Mouse (Mus musculus) kidney, adult 8-10 months (tissue): ENCODE results near the gene Dcp1a.
A peak's percentile ranks its signal among the peaks of the same experiment; 100 is the strongest.
"Not testable (repeated sequence)": the region's sequence is repeated elsewhere in the genome, so short reads cannot be mapped to it uniquely, and the experiment has no call there.

ENCODE experiments used
- DNase-seq, 2 experiments: peaks; one replicate each; pipeline ENCODE4 v3.0.0; 2022

Dcp1a gene

GRCm38 (mm10) chr14:30523356-30523755 lies 44.0 kb downstream of the Dcp1a start:
- no peak for DNase-seq

GRCm38 (mm10) chr14:30528392-30528791 lies 49.1 kb downstream of the Dcp1a start:
- no peak for DNase-seq

GRCm38 (mm10) chr14:30528961-30529360 lies 49.6 kb downstream of the Dcp1a start:
- DNase-seq: no peak

GRCm38 (mm10) chr14:30529454-30529853 lies 50.1 kb downstream of the Dcp1a start:
- DNase-seq: no peak

- peak; percentile 93 to 95 for DNase-seq
Observed at GRCm38 (mm10) chr14:30530726-30531269, 51.5 kb downstream of the Dcp1a start.

GRCm38 (mm10) chr14:30531431-30531830 lies 52.1 kb downstream of the Dcp1a start:
- DNase-seq: no peak

- DNase-seq: no peak
Observed at GRCm38 (mm10) chr14:30531896-30532295, 52.6 kb downstream of the Dcp1a start.

GRCm38 (mm10) chr14:30533780-30534450 lies 54.6 kb downstream of the Dcp1a start:
- peak; percentile 65 to 79 for DNase-seq

- peak; percentile 95 for DNase-seq
Observed at GRCm38 (mm10) chr14:30541541-30541940, 62.2 kb downstream of the Dcp1a start.

GRCm38 (mm10) chr14:30543331-30543730 lies 64.0 kb downstream of the Dcp1a start:
- not testable (repeated sequence) for DNase-seq

- DNase-seq: peak; percentile 90 to 92
Observed at GRCm38 (mm10) chr14:30548131-30548720, 68.9 kb downstream of the Dcp1a start, which contains the start of gene Tkt. Gene Tkt (plus strand): TSS chr14:30548359.

GRCm38 (mm10) chr14:30548965-30549776 lies 69.8 kb downstream of the Dcp1a start:
- DNase-seq: peak; percentile 94 to 96

- peak in 1 of 2 experiments; percentile 23 for DNase-seq
Observed at GRCm38 (mm10) chr14:30549777-30550149, 70.4 kb downstream of the Dcp1a start.

GRCm38 (mm10) chr14:30550232-30551070 lies 71.1 kb downstream of the Dcp1a start:
- no peak for DNase-seq

- no peak for DNase-seq
Observed at GRCm38 (mm10) chr14:30551509-30551908, 72.2 kb downstream of the Dcp1a start.

GRCm38 (mm10) chr14:30551981-30552380 lies 72.6 kb downstream of the Dcp1a start:
- DNase-seq: no peak

GRCm38 (mm10) chr14:30553185-30553584 lies 73.8 kb downstream of the Dcp1a start:
- no peak for DNase-seq

GRCm38 (mm10) chr14:30556651-30557050 lies 77.3 kb downstream of the Dcp1a start:
- DNase-seq: no peak

GRCm38 (mm10) chr14:30557730-30558129 lies 78.4 kb downstream of the Dcp1a start:
- DNase-seq: no peak

GRCm38 (mm10) chr14:30559321-30559850 lies 80.1 kb downstream of the Dcp1a start:
- peak; percentile 54 to 63 for DNase-seq

GRCm38 (mm10) chr14:30560803-30561389 lies 81.6 kb downstream of the Dcp1a start:
- peak; percentile 36 to 43 for DNase-seq
